Mouse (Mus musculus) kidney, postnatal 0 days (tissue): ENCODE measurements around the gene Cend1. TPM values are rescaled to one million over a fixed set of nuclear protein-coding genes. Genes with fewer than 3 reads are reported as not detected.

Experiments used
- ATAC-seq: fragments of 200-750 bp; cut with Nextera tagmentation; replicated peaks from 2 replicates; pipeline ENCODE4 v1.8.0; 2017; ENCODE audit warnings: low read depth, moderate number of reproducible peaks, moderate TSS enrichment, moderate library complexity; ENCODE audit not compliant: low FRiP score
- DNase-seq: peaks from one replicate; pipeline ENCODE4 v3.0.0-alpha.2; 2016; ENCODE audit warnings: low spot score
- H3K27ac ChIP-seq: fragments of 300-500 bp; sonication (generic); 2 replicates; pipeline ENCODE4 v1.5.1; 2014; ENCODE audit warnings: mild to moderate bottlenecking
- H3K27me3 ChIP-seq: fragments of 300-500 bp; sonication (generic); 2 replicates; pipeline ENCODE4 v1.6.1; 2014; ENCODE audit warnings: low read length, mixed read lengths; ENCODE audit not compliant: insufficient read depth
- H3K36me3 ChIP-seq: fragments of 300-500 bp; sonication (generic); 2 replicates; pipeline ENCODE4 v1.6.1; 2014; ENCODE audit warnings: low read length, mixed read lengths; ENCODE audit not compliant: insufficient read depth
- H3K4me1 ChIP-seq: fragments of 300-500 bp; sonication (generic); replicated peaks from 2 replicates; pipeline ENCODE4 v1.6.1; 2014; ENCODE audit warnings: antibody characterized with exemption, low read length, mixed read lengths; ENCODE audit not compliant: insufficient read depth
- H3K4me2 ChIP-seq: fragments of 300-500 bp; sonication (generic); 2 replicates; pipeline ENCODE4 v1.6.1; 2014; ENCODE audit warnings: mild to moderate bottlenecking, low read length, moderate library complexity, mixed read lengths
- H3K4me3 ChIP-seq: fragments of 300-500 bp; sonication (generic); replicated peaks from 2 replicates; pipeline ENCODE4 v1.5.1; 2014; ENCODE audit warnings: low read depth, low read length
- H3K9ac ChIP-seq: fragments of 300-500 bp; sonication (generic); 2 replicates; pipeline ENCODE4 v1.6.1; 2014; ENCODE audit warnings: low read depth, low read length
- H3K9me3 ChIP-seq: fragments of 300-500 bp; sonication (generic); replicated peaks from 2 replicates; pipeline ENCODE4 v1.6.1; 2016; ENCODE audit warnings: low read length, inconsistent platforms, mixed read lengths
- CTCF ChIP-seq: IDR thresholded peaks from 2 replicates; pipeline ENCODE4 v1.5.1; 2016; ENCODE audit warnings: antibody characterized with exemption, low read depth, mild to moderate bottlenecking, moderate library complexity
- WGBS: fragments of 180-500 bp; shearing (Covaris S2); extraction: QIAGEN DNeasy Blood & Tissue Kit; methylation state at CpG from one replicate; pipeline ENCODE4 v1.1.7; 2014; 5-methylcytosine and 5-hydroxymethylcytosine counted together
- polyA plus RNA-seq: library from polyadenylated mRNA; unstranded; fragments of >200 nt; fragmentation: Nextera tagmentation; extraction: Ambion mirVana; gene quantifications from 2 replicates; pipeline ENCODE4 v1.2.1, GENCODE M21; 2015

Gene Cend1
- polyA plus RNA-seq, 1 experiment from 2014 or later, result 2.2 TPM

- no peak overlapping the region for H3K4me3 ChIP-seq
- peaks cover 23% of the 10 kb centered on the region; the same call in 1 of the 2 replicates for H3K36me3 ChIP-seq
- peaks cover 9% of the 10 kb centered on the region for H3K4me1 ChIP-seq
- H3K27me3 ChIP-seq, result no peaks in the 10 kb centered on the region
- 63% methylated on average over 9 of the region's 9 CpGs for WGBS
- no peak overlapping the region for H3K9ac ChIP-seq
- no peak for ATAC-seq
- H3K9me3 ChIP-seq, result no peaks in the 10 kb centered on the region
- TF ChIP-seq CTCF, result no peak
- H3K4me2 ChIP-seq, result no peak overlapping the region
- no peak for DNase-seq
- H3K27ac ChIP-seq, result no peak overlapping the region
Observed at GRCm38 (mm10) chr7:141429840-141430584, 721 bp upstream of the Cend1 start.

- H3K27ac ChIP-seq, result no peak overlapping the region
- H3K4me2 ChIP-seq, result 0 out of 2 replicates have a peak overlapping the region, but pooled peaks have one; percentile 23
- no peaks in the 10 kb centered on the region for H3K4me1 ChIP-seq
- no peak for TF ChIP-seq CTCF
- H3K9ac ChIP-seq, result no peak overlapping the region
- DNase-seq (no peak), ATAC-seq (no peak)
- H3K36me3 ChIP-seq, result peaks cover 23% of the 10 kb centered on the region; the same call in 1 of the 2 replicates
- no peak overlapping the region for H3K4me3 ChIP-seq
- no peaks in the 10 kb centered on the region for H3K9me3 ChIP-seq
- H3K27me3 ChIP-seq, result no peaks in the 10 kb centered on the region
- 52% methylated on average over 5 of the region's 5 CpGs for WGBS
Observed at GRCm38 (mm10) chr7:141428701-141429100, 590 bp downstream of the Cend1 start.

GRCm38 (mm10) chr7:141426948-141427730 is 2.2 kb downstream of the Cend1 start:
- TF ChIP-seq CTCF, result no peak
- no peak overlapping the region for H3K4me3 ChIP-seq
- H3K27me3 ChIP-seq, result no peaks in the 10 kb centered on the region
- H3K9ac ChIP-seq, result no peak overlapping the region
- DNase-seq (no peak), ATAC-seq (no peak)
- no peak overlapping the region for H3K27ac ChIP-seq
- no peaks in the 10 kb centered on the region for H3K4me1 ChIP-seq
- H3K4me2 ChIP-seq, result no peak overlapping the region
- H3K9me3 ChIP-seq, result no peaks in the 10 kb centered on the region
- 83% methylated on average over 12 of the region's 12 CpGs for WGBS
- peaks cover 16% of the 10 kb centered on the region; the same call in 1 of the 2 replicates for H3K36me3 ChIP-seq

DNA sequence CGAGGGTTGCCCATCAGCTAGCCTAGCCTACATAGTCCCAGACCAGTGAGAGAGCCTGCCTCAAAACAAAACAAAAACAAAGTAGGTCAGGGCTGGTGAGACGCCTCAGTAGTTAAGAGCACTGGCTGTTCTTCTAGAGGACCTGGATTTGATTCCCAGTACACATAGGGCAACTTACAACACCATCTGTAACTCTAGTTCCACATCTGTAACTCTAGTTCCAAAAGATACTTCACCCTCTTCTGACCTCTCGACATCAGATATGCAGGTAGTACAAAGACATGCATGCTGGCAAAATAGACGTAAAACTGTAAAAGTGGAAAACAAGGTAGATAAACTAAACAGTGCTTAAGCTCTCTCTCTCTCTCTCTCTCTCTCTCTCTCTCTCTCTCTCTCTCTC is 5.5 kb downstream of the Cend1 start:
- 56% methylated on average over 4 of the region's 4 CpGs for WGBS
- Histone ChIP-seq H3K27me3 (no peaks in the 10 kb centered on the region), H3K4me1 (no peaks in the 10 kb centered on the region), H3K27ac (no peak overlapping the region), H3K9ac (no peak overlapping the region), H3K4me2 (no peak overlapping the region), H3K36me3 (no peaks in the 10 kb centered on the region), H3K9me3 (no peaks in the 10 kb centered on the region), H3K4me3 (no peak overlapping the region)
- no peak for DNase-seq
- no peak for ATAC-seq
- TF ChIP-seq CTCF, result no peak

DNA sequence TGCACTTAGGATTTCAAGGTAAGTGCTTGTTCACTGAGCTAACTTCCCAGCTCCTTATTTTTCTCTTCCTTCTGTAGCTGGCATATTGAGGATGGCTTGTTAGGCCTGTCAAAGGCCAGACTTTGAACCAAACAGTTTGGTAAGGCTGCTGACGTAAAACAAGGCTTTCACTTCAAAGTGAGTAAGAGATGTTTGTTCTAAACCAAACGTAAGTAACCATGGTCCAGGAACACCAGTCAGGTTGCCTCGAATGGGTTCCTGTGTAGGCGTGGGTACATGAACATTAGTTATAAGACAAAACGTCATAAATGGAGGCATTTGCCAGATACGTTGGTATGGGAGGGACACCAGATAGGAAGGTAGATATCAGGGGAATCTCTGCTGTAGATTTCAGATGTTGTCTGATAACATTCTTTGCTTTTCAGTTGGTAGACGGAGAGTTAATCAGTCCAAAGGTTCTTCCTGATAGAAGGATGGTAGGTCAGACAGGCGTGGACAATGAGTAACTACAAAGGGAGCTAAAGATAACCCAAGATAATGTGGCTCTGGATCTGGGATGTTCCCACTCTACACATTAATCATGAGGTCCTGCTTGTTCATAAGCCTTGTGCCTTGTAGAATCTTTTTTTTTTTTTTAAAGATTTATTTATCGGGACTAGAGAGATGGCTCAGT is 9.1 kb downstream of the Cend1 start:
- no peaks in the 10 kb centered on the region for H3K9me3 ChIP-seq
- no peak overlapping the region for H3K9ac ChIP-seq
- no peaks in the 10 kb centered on the region for H3K27me3 ChIP-seq
- 78% methylated on average over 9 of the region's 9 CpGs for WGBS
- DNase-seq (no peak), ATAC-seq (no peak)
- no peaks in the 10 kb centered on the region for H3K36me3 ChIP-seq
- H3K4me2 ChIP-seq, result no peak overlapping the region
- no peak overlapping the region for H3K4me3 ChIP-seq
- TF ChIP-seq CTCF, result no peak
- H3K4me1 ChIP-seq, result no peaks in the 10 kb centered on the region; the same call in 1 of the 2 replicates
- no peak overlapping the region for H3K27ac ChIP-seq

DNA sequence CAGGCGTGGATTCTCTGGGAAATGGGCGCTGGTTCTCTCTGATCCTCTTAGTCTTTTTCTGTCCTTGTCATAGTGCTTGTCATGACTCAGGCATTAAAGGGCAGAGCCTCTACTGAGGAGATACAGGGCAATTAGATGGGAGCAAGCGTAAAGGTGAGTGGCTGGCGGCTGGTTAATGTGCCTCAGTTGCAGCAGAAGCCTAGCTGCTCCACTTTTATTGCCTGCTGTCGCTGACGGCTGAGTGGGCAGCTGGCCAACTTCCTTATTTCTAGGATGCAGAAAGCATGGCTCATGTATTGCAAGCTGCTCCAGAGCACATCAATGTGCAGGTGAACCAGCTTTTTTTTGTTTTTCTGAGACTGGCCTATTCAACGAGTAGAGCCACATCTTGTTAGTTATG is 10.3 kb downstream of the Cend1 start:
- no peak for TF ChIP-seq CTCF
- H3K27ac ChIP-seq, result no peak overlapping the region
- H3K4me2 ChIP-seq, result no peak overlapping the region
- H3K9me3 ChIP-seq, result no peaks in the 10 kb centered on the region
- no peaks in the 10 kb centered on the region; the same call in 1 of the 2 replicates for H3K4me1 ChIP-seq
- DNase-seq, result peak; percentile 22
- no peak overlapping the region for H3K9ac ChIP-seq
- H3K4me3 ChIP-seq, result no peak overlapping the region
- WGBS, result 46% methylated on average over 7 of the region's 7 CpGs
- ATAC-seq, result no peak
- H3K36me3 ChIP-seq, result no peaks in the 10 kb centered on the region
- no peaks in the 10 kb centered on the region for H3K27me3 ChIP-seq
